In genomic region chr10:19693629-19694028, GRCm38 (mm10) we compare ENCODE assay signal across 8 mouse cellular contexts. TPM values are rescaled to one million over a fixed set of nuclear protein-coding genes. Genes with fewer than 3 reads are reported as not detected.
DNase-seq lines count a peak whose midpoint lies in the region; ATAC-seq lines count a peak whose summit lies in the region.

No protein-coding gene starts in this region.

- ATAC-seq in CD4-positive, CD25-positive, alpha-beta regulatory T cell, adult 4 months: no peak

- DNase-seq in CD4-positive, CD25-positive, alpha-beta regulatory T cell, adult 2 months (ENCODE audit: low read depth, low spot score): peak; percentile 20
- DNase-seq in kidney, postnatal 10 days: peak; percentile 33
- no peak for DNase-seq in kidney, adult 18-20 months
- DNase-seq in ZHBTc4 (ENCODE audit: low read depth, low spot score): peak; percentile 18
- peak; percentile 68 for DNase-seq in lung, postnatal 36 days
- no peak for DNase-seq in gastrocnemius, adult 18-20 months (ENCODE audit: low spot score)
- no peak for DNase-seq in spleen, postnatal 36 days (ENCODE audit: low spot score in 2 of 2)

RNA-seq across cellular contexts. Expression of gene Il20ra, which starts 18.7 kb away (rescaled TPM):
- polyA plus RNA-seq in CD4-positive, CD25-positive, alpha-beta regulatory T cell, adult 4 months (2017; shearing (Covaris generic)): not detected
- not detected for total RNA-seq in gastrocnemius, adult 18-20 months (2021)

Comparison
In these comparisons a context has a peak if more than half of its experiments do, and no peak if none do; other contexts are left out.
1. DNase-seq: peak in CD4-positive, CD25-positive, alpha-beta regulatory T cell, adult 2 months (single experiment), kidney, postnatal 10 days (single experiment), ZHBTc4 (single experiment) and lung, postnatal 36 days (single experiment); none in kidney, adult 18-20 months (single experiment), gastrocnemius, adult 18-20 months (single experiment) and spleen, postnatal 36 days (0 of 2).